ENCODE assay signal across 33 mouse cellular contexts in the genomic region with DNA sequence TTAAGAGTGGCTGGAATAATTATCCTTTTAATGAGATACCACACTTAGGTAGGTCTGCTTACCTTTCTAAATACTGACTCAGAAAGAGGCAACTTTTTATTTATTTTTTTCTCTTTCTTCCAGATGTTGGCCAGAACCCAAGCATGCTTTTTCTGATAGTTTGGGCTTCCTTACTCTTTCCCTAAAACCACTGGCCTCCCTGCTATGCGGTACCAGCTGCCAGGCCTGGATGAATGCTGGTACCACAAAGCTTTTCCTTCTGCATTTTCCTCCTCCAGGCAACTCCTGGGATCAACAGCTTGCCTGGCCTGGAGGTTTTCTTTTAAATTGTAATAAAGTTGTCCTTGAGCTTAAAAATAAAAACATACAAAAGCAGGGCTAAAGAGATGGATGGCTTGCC.
"Had no signal": no experiment of that assay in that cellular context is flagged by ENCODE, and none has a peak within 500 bp of the region (broad histone marks: within the 10 kb centered on the region; RNA-seq: fewer than 3 reads in every experiment).

No protein-coding gene starts in this region.

- H3K9me3 ChIP-seq: heart, embryonic 12.5 days; heart, embryonic 13.5 days; heart, embryonic 15.5 days; hindbrain, embryonic 10.5 days; hindbrain, embryonic 12.5 days; hindbrain, embryonic 13.5 days; hindbrain, embryonic 15.5 days; intestine, embryonic 15.5 days; kidney, embryonic 15.5 days had no signal

- H3K4me3 ChIP-seq: heart, embryonic 12.5 days; heart, embryonic 13.5 days; heart, embryonic 15.5 days; hindbrain, embryonic 10.5 days; hindbrain, embryonic 12.5 days; hindbrain, embryonic 13.5 days; hindbrain, embryonic 15.5 days; intestine, embryonic 15.5 days; kidney, embryonic 15.5 days; layer of hippocampus, adult 2 months; left cerebral cortex, adult 2 months had no signal

- H3K27ac ChIP-seq: heart, embryonic 15.5 days; hindbrain, embryonic 10.5 days; hindbrain, embryonic 12.5 days; hindbrain, embryonic 13.5 days; hindbrain, embryonic 14.5 days; hindbrain, embryonic 15.5 days; hindbrain, postnatal 0 days; intestine, embryonic 15.5 days; kidney, embryonic 15.5 days; kidney, postnatal 0 days; layer of hippocampus, adult 2 months; left cerebral cortex, adult 2 months had no signal

- ATAC-seq: hindbrain, embryonic 16.5 days; hindbrain, postnatal 0 days; inflammation-experienced regulatory T-cells, adult 6 months; intestine, embryonic 15.5 days; intestine, postnatal 0 days had no signal

- DNase-seq: heart, postnatal 10 days; heart, postnatal 14 days; heart, postnatal 36 days; heart, postnatal 4 days; kidney, adult 11 months; kidney, adult 18-20 months; kidney, adult 2 months; kidney, adult 8-10 months; kidney, adult 9 months; kidney, postnatal 10 days; kidney, postnatal 14 days; kidney, postnatal 25 days; kidney, postnatal 36 days; kidney, postnatal 4 days; layer of hippocampus, adult 9-11 months; layer of hippocampus, postnatal 36 days had no signal

- H3K27me3 ChIP-seq: heart, embryonic 12.5 days; heart, embryonic 13.5 days; heart, embryonic 15.5 days; hindbrain, embryonic 12.5 days; hindbrain, embryonic 13.5 days; hindbrain, embryonic 15.5 days; intestine, embryonic 15.5 days; kidney, embryonic 15.5 days had no signal

- H3K9ac ChIP-seq: heart, embryonic 12.5 days; heart, embryonic 13.5 days; heart, embryonic 15.5 days; hindbrain, embryonic 12.5 days; hindbrain, embryonic 13.5 days; hindbrain, embryonic 14.5 days; hindbrain, embryonic 15.5 days; intestine, embryonic 15.5 days; kidney, embryonic 15.5 days had no signal

- H3K4me2 ChIP-seq: heart, embryonic 12.5 days; heart, embryonic 13.5 days; heart, embryonic 15.5 days; hindbrain, embryonic 12.5 days; hindbrain, embryonic 13.5 days; hindbrain, embryonic 14.5 days; hindbrain, embryonic 15.5 days; intestine, embryonic 15.5 days; kidney, embryonic 15.5 days had no signal

- H3K36me3 ChIP-seq: heart, embryonic 12.5 days; heart, embryonic 13.5 days; heart, embryonic 15.5 days; hindbrain, embryonic 12.5 days; hindbrain, embryonic 15.5 days; intestine, embryonic 15.5 days had no signal

- H3K4me1 ChIP-seq: intestine, embryonic 15.5 days; kidney, embryonic 15.5 days had no signal
